Mouse (Mus musculus) urinary bladder, postnatal 10 days (tissue): ENCODE measurements at regions not wholly inside any gene's neighbourhood (a gene's known extent, or its start where the extent isn't known, plus 50 kb on each side); places are given as distances from the start of the nearest gene placed in this dataset.
"Not testable (repeated sequence)": the region's sequence is repeated elsewhere in the genome, so short reads cannot be mapped to it uniquely, and the experiment has no call there.

Experiments
- DNase-seq: peaks from one replicate; pipeline ENCODE4 v3.0.0; 2022; ENCODE audit warnings: low spot score

GRCm38 (mm10) chr16:29917989-29918388, 146.2 kb upstream of the Hes1 start:
- no peak for DNase-seq

GRCm38 (mm10) chr16:29918396-29918795, 145.8 kb upstream of the Hes1 start:
- no peak for DNase-seq

GRCm38 (mm10) chr16:29920940-29921339, 143.2 kb upstream of the Hes1 start:
- DNase-seq: no peak

- DNase-seq: no peak
Observed at GRCm38 (mm10) chr16:29921385-29921784, 142.8 kb upstream of the Hes1 start.

GRCm38 (mm10) chr16:29927276-29927675, 136.9 kb upstream of the Hes1 start:
- not testable (repeated sequence) for DNase-seq

GRCm38 (mm10) chr16:29928291-29928690, 135.9 kb upstream of the Hes1 start:
- DNase-seq: no peak

- no peak for DNase-seq
Observed at GRCm38 (mm10) chr16:29931746-29932351, 132.3 kb upstream of the Hes1 start.

GRCm38 (mm10) chr16:29934649-29935048, 129.5 kb upstream of the Hes1 start:
- no peak for DNase-seq

- DNase-seq: no peak
Observed at GRCm38 (mm10) chr16:29938700-29939099, 125.5 kb upstream of the Hes1 start.

GRCm38 (mm10) chr16:29939331-29939850, 124.8 kb upstream of the Hes1 start:
- no peak for DNase-seq

- no peak for DNase-seq
Observed at GRCm38 (mm10) chr16:29939869-29940707, 124.1 kb upstream of the Hes1 start.

- DNase-seq: no peak
Observed at GRCm38 (mm10) chr16:29942111-29942510, 122.1 kb upstream of the Hes1 start.

GRCm38 (mm10) chr16:29943963-29944860, 120.0 kb upstream of the Hes1 start:
- DNase-seq: peak; percentile 53

GRCm38 (mm10) chr16:29944966-29945365, 119.2 kb upstream of the Hes1 start:
- DNase-seq: no peak

- no peak for DNase-seq
Observed at GRCm38 (mm10) chr16:29945376-29945890, 118.8 kb upstream of the Hes1 start.

GRCm38 (mm10) chr16:29945891-29946598, 118.1 kb upstream of the Hes1 start:
- DNase-seq: peak; percentile 24

- no peak for DNase-seq
Observed at GRCm38 (mm10) chr16:29946966-29947365, 117.2 kb upstream of the Hes1 start.

- DNase-seq: no peak
Observed at GRCm38 (mm10) chr16:29947670-29948069, 116.5 kb upstream of the Hes1 start.

- no peak for DNase-seq
Observed at GRCm38 (mm10) chr16:29950136-29950535, 114.0 kb upstream of the Hes1 start.

- DNase-seq: no peak
Observed at GRCm38 (mm10) chr16:29950791-29951190, 113.4 kb upstream of the Hes1 start.

- no peak for DNase-seq
Observed at GRCm38 (mm10) chr16:29954700-29955099, 109.5 kb upstream of the Hes1 start.
